Mouse (Mus musculus) lung, adult 2 months (tissue): Measurements from ENCODE around the gene Cpne5. TPM values are rescaled to one million over a fixed set of nuclear protein-coding genes. Genes with fewer than 3 reads are reported as not detected.

ENCODE experiments used
- DNase-seq: peaks from one replicate; pipeline ENCODE4 v3.0.0; 2022
- H3K4me1 ChIP-seq: fragments of 200-500 bp; 2 replicates; pipeline ENCODE4 v1.6.1; 2011; ENCODE audit warnings: low read length; ENCODE audit not compliant: control insufficient read depth, insufficient read depth
- H3K4me3 ChIP-seq: fragments of 200-500 bp; replicated peaks from 2 replicates; pipeline ENCODE3; 2011; ENCODE audit warnings: low read depth, mild to moderate bottlenecking, control low read depth, low read length; ENCODE audit errors: extremely low read depth
- CTCF ChIP-seq: fragments of 200-500 bp; IDR thresholded peaks from 2 replicates; pipeline ENCODE4 v1.5.1; 2011; ENCODE audit warnings: mild to moderate bottlenecking, low read length, control low read depth; ENCODE audit not compliant: insufficient read depth
- POLR2A ChIP-seq: fragments of 200-500 bp; IDR thresholded peaks from 2 replicates; pipeline ENCODE4 v1.6.1; 2011; ENCODE audit warnings: low read depth, mild to moderate bottlenecking, control low read depth, low read length, borderline replicate concordance; ENCODE audit errors: extremely low read depth
- WGBS: fragments of 180-500 bp; shearing (Covaris S2); methylation state at CpG from one replicate; pipeline ENCODE4 v1.1.7; 2018; 5-methylcytosine and 5-hydroxymethylcytosine counted together
- polyA plus RNA-seq: library from polyadenylated mRNA; depleted of rRNA; stranded (reverse); fragments of >200 nt; gene quantifications from 2 replicates; pipeline ENCODE4 v1.2.3, GENCODE M21; 2012

The Cpne5 gene
- polyA plus RNA-seq, 1 experiment: 13.6 TPM

DNA sequence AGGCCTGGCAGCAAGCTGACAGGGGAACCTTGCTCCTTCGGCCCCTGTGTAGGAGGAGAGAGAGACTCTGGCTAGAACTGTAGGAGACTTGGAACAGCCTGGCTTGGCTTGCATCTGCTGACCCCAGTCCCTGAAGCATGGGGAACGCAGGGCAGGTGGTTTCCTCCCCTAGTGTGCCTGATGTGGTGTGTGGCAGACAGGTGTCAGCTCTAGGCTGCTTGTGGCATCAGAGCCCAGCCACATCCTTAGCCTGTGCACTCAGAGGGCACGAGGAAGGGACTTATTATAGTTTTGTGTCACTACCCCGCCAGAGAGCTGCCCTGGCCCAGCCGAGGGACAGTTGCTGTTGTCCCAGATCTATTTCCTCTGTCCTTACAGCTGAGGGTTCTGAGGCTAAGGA is 85.4 kb downstream of the Cpne5 start:
- TF ChIP-seq POLR2A (no peak), CTCF (no peak)
- Histone ChIP-seq H3K4me3 (no peak overlapping the region), H3K4me1 (no peaks in the 10 kb centered on the region)
- WGBS: 50% methylated on average over 5 of the region's 5 CpGs
- DNase-seq: no peak

DNA sequence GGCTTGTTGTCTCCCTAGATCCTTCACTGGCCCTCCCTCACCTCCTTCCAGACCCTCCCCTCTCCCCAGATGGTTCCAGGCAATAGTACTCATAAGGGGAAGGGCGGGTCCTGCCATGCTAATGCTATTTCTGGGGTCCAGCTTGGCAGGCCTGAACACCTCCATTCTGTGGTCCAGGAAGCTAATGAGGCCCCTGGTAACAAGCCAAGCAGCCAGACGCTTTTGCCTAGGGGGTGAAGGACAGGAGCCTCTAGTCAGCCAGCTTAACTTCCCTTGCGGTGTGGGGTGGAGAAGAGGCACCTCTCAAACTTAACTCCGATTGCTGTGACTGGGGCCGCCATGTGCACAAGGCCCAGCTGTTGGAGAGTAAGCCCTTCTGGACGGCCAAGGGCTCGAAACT is 88.2 kb downstream of the Cpne5 start:
- H3K4me1 ChIP-seq: no peaks in the 10 kb centered on the region
- no peak for DNase-seq
- TF ChIP-seq CTCF (no peak), POLR2A (no peak)
- WGBS: 82% methylated on average over 7 of the region's 7 CpGs
- H3K4me3 ChIP-seq: no peak overlapping the region

GRCm38 (mm10) chr17:29147773-29148172 is 90.2 kb downstream of the Cpne5 start:
- Histone ChIP-seq H3K4me3 (no peak overlapping the region), H3K4me1 (no peaks in the 10 kb centered on the region)
- DNase-seq: no peak
- WGBS: 78% methylated on average over 6 of the region's 6 CpGs
- TF ChIP-seq CTCF (no peak), POLR2A (no peak)

GRCm38 (mm10) chr17:29147273-29147672 is 90.7 kb downstream of the Cpne5 start:
- H3K4me1 ChIP-seq: no peaks in the 10 kb centered on the region
- WGBS: 73% methylated on average over 14 of the region's 14 CpGs
- TF ChIP-seq POLR2A: no peak
- TF ChIP-seq CTCF: no peak
- H3K4me3 ChIP-seq: no peak overlapping the region
- no peak for DNase-seq

DNA sequence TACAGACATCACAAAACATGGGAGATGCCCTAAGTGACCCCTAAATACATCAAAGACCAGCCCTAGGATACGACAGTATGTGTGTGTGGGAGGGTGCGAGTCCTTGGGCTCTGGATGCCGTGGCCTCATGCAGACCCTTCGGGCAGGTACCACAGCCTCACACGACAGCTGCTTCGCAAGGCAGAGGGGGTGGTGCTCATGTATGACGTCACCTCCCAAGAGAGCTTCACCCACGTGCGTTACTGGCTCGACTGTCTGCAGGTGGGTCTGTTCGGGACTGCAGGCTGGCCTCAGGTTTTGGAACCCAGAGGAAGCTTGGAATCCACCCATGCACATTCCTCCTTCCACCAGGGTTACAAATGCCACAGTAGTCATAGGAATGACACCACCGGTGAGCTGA is 92.9 kb downstream of the Cpne5 start:
- TF ChIP-seq CTCF: no peak
- no peak for TF ChIP-seq POLR2A
- no peak for DNase-seq
- Histone ChIP-seq H3K4me3 (no peak overlapping the region), H3K4me1 (no peaks in the 10 kb centered on the region)
- 81% methylated on average over 12 of the region's 12 CpGs for WGBS

DNA sequence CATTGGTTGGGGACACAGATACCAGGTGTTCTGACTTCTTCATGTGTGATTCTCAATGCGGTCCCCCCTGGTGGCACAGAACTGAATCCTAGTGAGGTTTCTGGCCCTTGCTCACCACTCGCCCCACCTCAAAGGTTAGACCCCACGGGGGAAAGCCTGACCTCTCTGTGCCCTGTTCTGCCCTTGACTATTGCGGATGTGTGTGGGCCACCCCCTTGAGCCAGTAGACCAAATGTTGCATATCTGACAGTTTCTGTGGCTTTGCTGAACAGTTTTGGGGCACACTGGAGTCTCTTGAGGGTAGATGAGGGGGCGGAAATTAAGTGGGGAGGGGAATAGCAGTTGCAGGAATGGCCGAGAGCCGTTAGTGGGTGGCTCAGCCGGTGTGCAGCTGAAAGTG is 94.7 kb downstream of the Cpne5 start:
- 72% methylated on average over 8 of the region's 8 CpGs for WGBS
- no peak overlapping the region for H3K4me3 ChIP-seq
- no peak for DNase-seq
- no peaks in the 10 kb centered on the region for H3K4me1 ChIP-seq
- TF ChIP-seq CTCF (no peak), POLR2A (no peak)

DNA sequence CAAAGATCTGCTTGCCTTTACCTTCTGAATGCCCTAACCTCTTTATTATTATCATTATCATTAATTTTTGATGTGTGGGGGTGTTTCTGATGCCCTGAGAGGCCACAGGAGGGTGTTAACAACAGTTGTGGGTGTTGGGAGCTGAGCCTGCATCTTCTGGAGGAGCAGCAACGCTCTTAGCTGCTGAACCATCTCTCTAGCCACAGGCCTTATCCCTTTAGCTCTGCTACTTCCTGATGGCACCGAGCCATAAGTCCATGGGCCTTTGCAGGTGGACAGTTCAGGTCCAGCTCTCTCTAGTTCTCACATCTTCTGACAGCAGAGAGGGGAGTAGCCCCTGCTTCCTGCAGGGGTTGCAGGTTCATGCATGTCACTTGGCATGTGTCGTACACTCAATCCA is 96.4 kb downstream of the Cpne5 start:
- Histone ChIP-seq H3K4me3 (no peak overlapping the region), H3K4me1 (no peaks in the 10 kb centered on the region)
- no peak for DNase-seq
- 90% methylated on average over 3 of the region's 3 CpGs for WGBS
- TF ChIP-seq CTCF (no peak), POLR2A (no peak)

- DNase-seq: no peak
- Histone ChIP-seq H3K4me1 (no peaks in the 10 kb centered on the region), H3K4me3 (no peak overlapping the region)
- TF ChIP-seq CTCF: no peak
- TF ChIP-seq POLR2A: no peak
- WGBS: 86% methylated on average over 7 of the region's 7 CpGs
Observed at GRCm38 (mm10) chr17:29137906-29138305, 100.1 kb downstream of the Cpne5 start.

DNA sequence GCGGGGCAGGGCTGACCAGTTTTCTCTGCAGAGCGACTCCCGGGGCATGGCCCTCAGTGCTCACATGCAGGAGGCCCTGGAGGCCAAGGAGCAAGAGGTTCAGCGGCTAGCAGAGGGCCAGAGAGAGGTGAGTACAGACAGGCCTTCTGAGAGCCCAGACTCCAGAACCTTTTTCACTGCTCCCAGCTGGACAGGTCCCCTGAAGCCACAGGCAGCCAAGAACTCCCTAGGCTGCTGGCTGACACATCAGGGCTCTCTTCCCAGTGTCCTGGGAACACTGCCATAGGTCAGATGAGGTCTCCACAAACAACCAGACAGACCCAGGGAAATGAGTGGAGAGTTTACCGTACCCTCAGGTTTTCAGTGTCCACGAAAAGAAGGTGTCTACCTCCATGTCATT is 101.7 kb downstream of the Cpne5 start:
- WGBS: 46% methylated on average over 6 of the region's 6 CpGs
- no peak overlapping the region for H3K4me3 ChIP-seq
- peak; percentile 37 for DNase-seq
- H3K4me1 ChIP-seq: no peaks in the 10 kb centered on the region
- TF ChIP-seq CTCF (no peak), POLR2A (no peak)

- TF ChIP-seq POLR2A: no peak
- no peak for TF ChIP-seq CTCF
- Histone ChIP-seq H3K4me1 (no peaks in the 10 kb centered on the region), H3K4me3 (no peak overlapping the region)
- 48% methylated on average over 5 of the region's 5 CpGs for WGBS
- DNase-seq: no peak
Observed at GRCm38 (mm10) chr17:29135066-29135465, 102.9 kb downstream of the Cpne5 start.
